Mouse (Mus musculus): ENCODE data around the gene Tomm6.
"Not testable (repeated sequence)": the region's sequence is repeated elsewhere in the genome, so short reads cannot be mapped to it uniquely, and the experiment has no call there.

The Tomm6 gene

DNA sequence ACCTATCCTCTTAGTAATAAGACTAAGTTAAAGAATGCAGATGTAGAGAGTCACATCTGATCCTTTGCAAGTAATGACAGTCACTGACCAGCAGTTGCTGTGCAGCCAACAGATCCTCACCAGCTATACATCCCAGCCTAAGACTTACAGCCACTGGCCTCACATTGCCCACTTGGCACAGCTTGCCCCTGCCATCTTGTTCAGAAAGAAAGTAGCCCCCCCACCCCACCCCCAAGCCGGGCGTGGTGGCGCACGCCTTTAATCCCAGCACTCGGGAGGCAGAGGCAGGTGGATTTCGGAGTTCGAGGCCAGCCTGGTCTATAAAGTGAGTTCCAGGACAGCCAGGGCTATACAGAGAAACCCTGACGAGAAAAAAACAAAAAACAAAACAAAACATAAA is 33.8 kb downstream of the Tomm6 start:
- DNase-seq (ENCODE audit: low spot score in 2 of 2): not testable (repeated sequence)

DNA sequence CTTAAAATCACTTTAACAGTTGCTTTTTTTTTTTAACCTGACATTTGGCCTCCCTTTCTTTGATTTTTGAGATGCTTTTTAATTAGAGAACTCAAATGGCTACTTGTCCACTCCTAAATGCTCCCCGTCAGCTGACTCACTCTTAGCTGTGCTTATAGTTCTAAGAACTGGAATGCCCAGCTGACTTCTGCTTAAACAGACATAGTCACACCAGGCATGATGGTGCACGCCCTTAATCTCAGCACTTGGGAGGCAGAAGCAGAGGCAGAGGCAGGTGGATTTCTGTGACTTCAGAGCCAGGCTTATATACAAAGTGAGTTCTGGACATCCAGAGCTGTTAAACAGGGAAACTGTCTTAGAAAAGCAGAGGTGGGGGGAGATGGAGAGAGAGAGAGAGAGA is 36.2 kb downstream of the Tomm6 start:
- no peak for DNase-seq (ENCODE audit: low spot score in 2 of 2)

DNA sequence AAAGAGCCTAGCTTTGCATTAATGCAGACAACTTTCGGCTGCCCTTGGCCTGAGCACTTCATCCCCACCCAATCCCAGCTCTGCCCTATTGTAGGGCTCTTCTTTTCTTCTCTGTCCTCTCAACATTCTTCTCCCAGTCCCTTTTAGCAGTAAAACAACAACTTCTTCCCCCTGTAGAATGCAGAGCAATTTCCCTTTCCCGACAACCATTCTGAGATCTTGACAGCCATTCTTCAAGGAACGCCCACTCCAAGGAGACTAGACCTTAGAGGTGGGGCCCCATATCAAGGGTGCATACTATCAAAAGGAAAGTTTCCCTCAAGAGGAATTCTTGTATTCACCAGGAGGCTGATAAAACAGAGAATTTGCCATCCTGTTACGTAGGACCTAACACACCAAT is 39.2 kb downstream of the Tomm6 start:
- DNase-seq (ENCODE audit: low spot score in 2 of 2): no peak

DNA sequence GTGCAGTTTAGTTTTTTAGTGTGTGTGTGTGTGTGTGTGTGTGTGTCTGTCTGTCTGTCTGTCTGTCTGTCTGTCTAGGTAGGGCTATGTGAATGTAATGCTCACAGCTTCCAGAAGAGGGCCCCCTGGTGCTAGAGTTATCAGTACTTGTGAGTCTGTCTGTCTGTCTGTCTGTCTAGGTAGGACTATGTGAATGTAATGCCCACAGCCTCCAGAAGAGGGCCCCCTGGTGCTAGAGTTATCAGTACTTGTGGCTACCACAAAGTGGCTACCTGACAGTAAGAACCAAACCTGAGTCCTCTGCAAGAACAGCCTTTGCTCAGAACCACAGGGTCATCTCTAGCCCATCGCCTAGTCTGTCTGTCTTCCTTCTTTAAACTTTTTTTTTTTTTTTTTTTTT is 41.5 kb downstream of the Tomm6 start:
- DNase-seq (ENCODE audit: low spot score in 2 of 2): peak; percentile 40 to 44

DNA sequence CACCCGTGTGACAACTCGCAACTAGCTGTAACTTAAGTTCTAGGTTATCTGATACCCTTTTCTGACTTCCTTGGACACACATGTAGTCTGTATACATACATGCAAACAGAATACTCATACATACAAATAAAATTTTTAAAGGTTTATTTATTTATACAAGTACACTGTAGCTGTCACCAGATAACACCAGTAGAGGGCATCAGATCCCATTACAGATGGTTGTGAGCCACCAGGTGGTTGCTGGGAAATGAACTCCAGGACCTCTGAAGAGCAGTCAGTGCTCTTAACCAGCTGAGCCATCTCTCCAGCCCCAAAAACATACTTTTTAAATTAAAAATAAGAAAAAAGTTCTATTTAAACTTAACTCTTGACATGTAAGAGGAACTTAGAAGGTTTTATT is 45.2 kb downstream of the Tomm6 start:
- no peak for DNase-seq (ENCODE audit: low spot score in 2 of 2)
